Mouse (Mus musculus) liver, embryonic 15.5 days (tissue): ENCODE measurements around the gene Sod2. TPM values are rescaled to one million over a fixed set of nuclear protein-coding genes. Genes with fewer than 3 reads are reported as not detected.
"Not testable (repeated sequence)": the region's sequence is repeated elsewhere in the genome, so short reads cannot be mapped to it uniquely, and the experiment has no call there.

Experiments used
- ATAC-seq: fragments of 200-750 bp; cut with Nextera tagmentation; 2 replicates; pipeline ENCODE4 v1.8.0; 2017; ENCODE audit warnings: moderate number of reproducible peaks, mild to moderate bottlenecking, moderate library complexity; ENCODE audit not compliant: insufficient read depth
- H3K27ac ChIP-seq: fragments of 300-500 bp; sonication (generic); replicated peaks from 2 replicates; pipeline ENCODE4 v1.5.1; 2015; ENCODE audit warnings: mild to moderate bottlenecking, inconsistent platforms
- H3K27me3 ChIP-seq: fragments of 300-500 bp; sonication (generic); 2 replicates; pipeline ENCODE4 v1.6.1; 2015; ENCODE audit warnings: mild to moderate bottlenecking, inconsistent platforms
- H3K36me3 ChIP-seq: fragments of 300-500 bp; sonication (generic); replicated peaks from 2 replicates; pipeline ENCODE4 v1.6.1; 2015; ENCODE audit warnings: moderate library complexity, mild to moderate bottlenecking, inconsistent platforms
- H3K4me1 ChIP-seq: fragments of 300-500 bp; sonication (generic); replicated peaks from 2 replicates; pipeline ENCODE4 v1.6.1; 2015; ENCODE audit warnings: inconsistent platforms
- H3K4me2 ChIP-seq: fragments of 300-500 bp; sonication (generic); 2 replicates; pipeline ENCODE4 v1.6.1; 2015; ENCODE audit warnings: moderate library complexity, mild to moderate bottlenecking, inconsistent platforms
- H3K4me3 ChIP-seq: fragments of 300-500 bp; sonication (generic); replicated peaks from 2 replicates; pipeline ENCODE4 v1.5.1; 2015; ENCODE audit warnings: mild to moderate bottlenecking, inconsistent platforms
- H3K9ac ChIP-seq: fragments of 300-500 bp; sonication (generic); 2 replicates; pipeline ENCODE4 v1.6.1; 2015; ENCODE audit warnings: moderate library complexity, mild to moderate bottlenecking, inconsistent platforms
- H3K9me3 ChIP-seq: fragments of 300-500 bp; sonication (generic); replicated peaks from 2 replicates; pipeline ENCODE4 v1.6.1; 2016; ENCODE audit warnings: inconsistent platforms
- WGBS: fragments of 180-500 bp; shearing (Covaris S2); methylation state at CpG from one replicate; pipeline ENCODE4 v1.1.7; 2015; ENCODE audit warnings: mixed read lengths; ENCODE audit not compliant: insufficient replicate concordance; 5-methylcytosine and 5-hydroxymethylcytosine counted together
- polyA plus RNA-seq: library from polyadenylated mRNA; unstranded; fragments of >200 nt; fragmentation: Nextera tagmentation; extraction: Ambion mirVana; gene quantifications from 2 replicates; pipeline ENCODE4 v1.2.1, GENCODE M21; 2015

Sod2 gene
- polyA plus RNA-seq, 1 experiment from 2014 or later = 113 TPM

DNA sequence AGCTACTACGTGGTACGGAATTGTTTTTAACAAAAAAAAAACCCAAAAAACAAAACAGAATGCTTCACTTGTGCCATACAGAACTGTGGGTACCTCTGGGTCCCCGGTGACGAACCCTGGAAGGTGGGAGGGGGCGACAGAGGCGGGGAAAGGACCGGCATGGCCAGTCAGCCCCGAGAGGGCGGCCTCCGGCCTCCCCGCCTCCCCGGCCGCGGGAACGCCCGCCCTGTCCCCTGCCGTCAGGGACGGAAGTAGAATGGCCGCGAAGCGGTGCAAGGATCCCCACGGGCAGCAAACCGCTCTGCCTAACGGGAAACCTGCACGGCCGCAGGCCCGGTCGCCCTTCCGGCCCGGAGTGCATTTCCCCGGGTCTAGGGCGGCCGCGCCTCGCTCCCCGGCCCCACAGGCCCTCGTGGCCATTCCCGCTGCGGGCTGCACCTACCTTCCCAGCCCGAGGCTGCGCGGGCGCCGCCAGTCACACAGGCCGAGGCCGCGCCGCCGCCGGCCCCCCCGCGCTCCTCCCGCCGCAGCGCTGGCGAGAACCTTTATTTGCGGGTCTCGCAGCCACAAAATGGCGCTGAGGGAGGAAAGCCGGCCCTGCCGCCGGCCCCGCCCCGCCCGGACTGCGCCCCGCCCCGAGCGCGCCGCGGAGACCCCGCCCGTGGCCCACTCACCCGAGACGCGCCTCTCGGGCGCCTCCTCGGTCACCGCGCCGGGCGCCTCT lies 14.8 kb upstream of the Sod2 start:
- peaks cover 37% of the 10 kb centered on the region for H3K4me1 ChIP-seq
- no peaks in the 10 kb centered on the region for H3K27me3 ChIP-seq
- H3K4me2 ChIP-seq = peak overlapping the region; percentile 90
- peak overlapping the region; percentile 100 for H3K4me3 ChIP-seq
- under 1% methylated on average over 84 of the region's 84 CpGs for WGBS
- peak overlapping the region; percentile 100 for H3K27ac ChIP-seq
- peak; percentile 94 for ATAC-seq
- H3K36me3 ChIP-seq = peaks cover 12% of the 10 kb centered on the region
- peak overlapping the region; percentile 100 for H3K9ac ChIP-seq
- no peaks in the 10 kb centered on the region for H3K9me3 ChIP-seq

DNA sequence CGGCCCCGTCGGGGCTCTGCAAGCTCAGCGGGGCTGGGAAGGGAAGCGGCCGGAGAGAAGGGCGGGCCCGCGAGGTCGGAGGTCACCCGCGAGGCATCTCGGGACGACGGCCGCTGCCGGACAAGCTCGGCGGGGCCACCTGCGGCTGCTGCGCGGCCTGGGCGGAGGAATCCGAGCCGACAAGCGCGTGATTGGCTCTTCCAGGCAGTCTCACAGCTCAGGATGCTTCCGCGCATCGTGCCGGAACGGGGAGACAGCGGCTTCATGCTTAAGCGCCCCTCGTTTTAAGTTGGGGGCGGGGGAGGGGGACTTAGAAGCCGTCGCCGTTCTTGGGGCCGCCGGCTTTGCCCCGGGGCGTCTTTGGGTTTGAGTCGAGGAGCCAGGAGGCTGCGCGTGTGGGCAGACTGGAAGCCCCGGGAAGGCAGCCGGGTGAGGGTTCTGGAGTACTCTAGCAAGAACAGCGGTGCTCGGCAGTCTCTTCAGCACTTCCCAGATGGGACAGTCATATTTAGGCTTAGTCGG lies 14.1 kb upstream of the Sod2 start:
- H3K36me3 ChIP-seq = peaks cover 12% of the 10 kb centered on the region
- H3K27me3 ChIP-seq = no peaks in the 10 kb centered on the region
- ATAC-seq = peak; percentile 84
- no peaks in the 10 kb centered on the region for H3K9me3 ChIP-seq
- peak overlapping the region; percentile 100 for H3K9ac ChIP-seq
- under 1% methylated on average over 51 of the region's 51 CpGs for WGBS
- H3K4me1 ChIP-seq = peaks cover 35% of the 10 kb centered on the region
- peak overlapping the region; percentile 90 for H3K4me2 ChIP-seq
- peak overlapping the region; percentile 100 for H3K4me3 ChIP-seq
- peak overlapping the region; percentile 100 for H3K27ac ChIP-seq

GRCm38 (mm10) chr17:12994069-12994468 lies 12.6 kb upstream of the Sod2 start, which contains the start of gene Wtap:
TSS of gene Wtap (minus strand) at chr17:12994169.
- Histone ChIP-seq H3K36me3 (no peaks in the 10 kb centered on the region), H3K4me1 (peaks cover 23% of the 10 kb centered on the region), H3K4me3 (peak within 1 kb of the TSS; percentile 100), H3K9me3 (no peaks in the 10 kb centered on the region), H3K4me2 (peak within 1 kb of the TSS; percentile 90), H3K27me3 (no peaks in the 10 kb centered on the region), H3K27ac (peak within 1 kb of the TSS; percentile 100), H3K9ac (peak within 1 kb of the TSS; percentile 100)
- 59% methylated on average over 1 of the region's 1 CpGs for WGBS
- no peak for ATAC-seq

- Histone ChIP-seq H3K27ac (no peak overlapping the region), H3K36me3 (no peaks in the 10 kb centered on the region), H3K4me2 (no peak overlapping the region), H3K9me3 (no peaks in the 10 kb centered on the region), H3K27me3 (no peaks in the 10 kb centered on the region), H3K4me1 (peaks cover 7% of the 10 kb centered on the region; the same call in 1 of the 2 replicates), H3K4me3 (no peak overlapping the region), H3K9ac (no peak overlapping the region)
- ATAC-seq = no peak
- 32% methylated on average over 3 of the region's 3 CpGs for WGBS
These were observed 10.3 kb upstream of the Sod2 start for GRCm38 (mm10) chr17:12996345-12996744.

DNA sequence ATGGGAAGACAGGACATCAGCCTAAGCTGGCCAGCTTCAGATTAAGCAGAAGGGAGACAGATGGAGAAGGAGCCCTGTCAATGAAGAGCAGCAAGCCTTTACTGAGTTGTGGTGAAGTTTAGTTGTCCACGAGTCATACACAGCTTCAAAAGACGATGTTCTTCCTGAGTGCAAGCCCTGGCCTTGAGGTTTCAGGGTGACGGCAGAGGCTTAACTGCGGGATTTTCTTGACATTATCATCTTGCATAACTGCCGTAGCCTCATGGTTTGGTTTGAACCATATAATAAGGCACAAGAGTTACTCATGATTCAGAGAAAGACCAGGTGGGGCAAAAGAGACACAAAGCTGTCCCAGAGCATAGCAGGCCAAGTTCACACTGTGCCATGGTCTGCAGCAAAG lies 8.8 kb upstream of the Sod2 start:
- ATAC-seq = no peak
- WGBS = 56% methylated on average over 5 of the region's 5 CpGs
- Histone ChIP-seq H3K4me3 (no peak overlapping the region), H3K9ac (no peak overlapping the region), H3K27me3 (no peaks in the 10 kb centered on the region), H3K27ac (no peak overlapping the region), H3K4me2 (no peak overlapping the region), H3K36me3 (no peaks in the 10 kb centered on the region), H3K4me1 (peaks cover 5% of the 10 kb centered on the region; the same call in 1 of the 2 replicates), H3K9me3 (no peaks in the 10 kb centered on the region)

GRCm38 (mm10) chr17:12999069-12999468 lies 7.6 kb upstream of the Sod2 start:
- Histone ChIP-seq H3K36me3 (no peaks in the 10 kb centered on the region), H3K4me2 (no peak overlapping the region), H3K4me1 (no peaks in the 10 kb centered on the region), H3K4me3 (no peak overlapping the region), H3K27me3 (no peaks in the 10 kb centered on the region), H3K9me3 (no peaks in the 10 kb centered on the region), H3K27ac (no peak overlapping the region), H3K9ac (no peak overlapping the region)
- 55% methylated on average over 6 of the region's 6 CpGs for WGBS
- no peak for ATAC-seq

DNA sequence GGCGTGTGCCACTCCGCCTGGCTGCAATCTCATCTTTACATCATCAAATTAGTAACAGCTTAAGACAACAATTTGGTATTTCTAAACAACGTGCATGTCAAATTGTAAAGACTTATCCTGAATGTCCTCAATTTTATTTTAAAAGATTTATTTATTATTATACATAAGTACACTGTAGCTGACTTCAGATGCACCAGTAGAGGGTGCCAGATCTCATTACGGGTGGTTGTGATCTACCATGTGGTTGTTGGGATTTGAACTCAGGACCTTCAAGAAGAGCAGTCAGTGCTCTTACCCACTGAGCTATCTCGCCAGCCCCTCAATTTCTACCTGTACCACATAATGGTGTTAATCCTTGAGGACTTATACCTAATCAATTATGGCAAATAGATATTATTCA lies 4.4 kb upstream of the Sod2 start:
- not testable (repeated sequence) for H3K4me1 ChIP-seq, H3K9me3 ChIP-seq, H3K9ac ChIP-seq, H3K4me2 ChIP-seq, H3K27me3 ChIP-seq, H3K4me3 ChIP-seq, H3K36me3 ChIP-seq, H3K27ac ChIP-seq, ATAC-seq
- WGBS = 76% methylated on average over 5 of the region's 5 CpGs

DNA sequence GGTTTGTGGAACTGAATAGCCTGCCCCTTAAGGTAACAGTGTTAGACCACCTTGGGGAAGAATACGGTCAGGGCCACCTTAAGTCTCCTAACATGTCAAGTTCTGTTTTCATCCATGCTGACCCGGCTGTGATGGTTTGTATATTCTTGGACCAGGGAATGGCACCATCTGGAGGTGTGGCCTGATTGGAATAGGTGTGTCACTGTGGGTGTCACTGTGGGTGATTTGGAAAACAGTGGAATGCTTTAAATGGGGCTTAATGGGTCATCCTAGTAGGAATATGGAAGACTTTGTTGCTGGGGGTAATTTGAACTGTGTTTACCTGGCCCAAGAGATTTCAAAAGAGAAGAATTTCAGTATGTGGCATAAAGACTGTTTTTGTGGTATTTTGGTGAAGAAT lies 2.2 kb upstream of the Sod2 start:
- H3K4me2 ChIP-seq, H3K9ac ChIP-seq, H3K36me3 ChIP-seq, H3K4me3 ChIP-seq, H3K9me3 ChIP-seq, ATAC-seq, H3K27me3 ChIP-seq, H3K27ac ChIP-seq: not testable (repeated sequence)
- peaks cover 24% of the 10 kb centered on the region for H3K4me1 ChIP-seq
- WGBS = 58% methylated on average over 2 of the region's 2 CpGs

GRCm38 (mm10) chr17:13006984-13007383 lies 338 bp downstream of the Sod2 start:
- Histone ChIP-seq H3K9me3 (no peaks in the 10 kb centered on the region), H3K27me3 (no peaks in the 10 kb centered on the region), H3K4me2 (peak overlapping the region; percentile 93), H3K9ac (0 out of 2 replicates have a peak overlapping the region, but pooled peaks have one; percentile 6), H3K4me3 (peak overlapping the region; percentile 88), H3K27ac (no peak overlapping the region), H3K36me3 (peaks cover 15% of the 10 kb centered on the region), H3K4me1 (peaks cover 30% of the 10 kb centered on the region)
- no peak for ATAC-seq
- 55% methylated on average over 5 of the region's 5 CpGs for WGBS

GRCm38 (mm10) chr17:13007730-13008425 lies 1.2 kb downstream of the Sod2 start:
- H3K4me3 ChIP-seq = peak overlapping the region; percentile 88
- peak overlapping the region; percentile 88 for H3K9ac ChIP-seq
- peaks cover 30% of the 10 kb centered on the region for H3K4me1 ChIP-seq
- no peaks in the 10 kb centered on the region for H3K27me3 ChIP-seq
- peaks cover 22% of the 10 kb centered on the region for H3K36me3 ChIP-seq
- peak overlapping the region; percentile 94 for H3K27ac ChIP-seq
- H3K4me2 ChIP-seq = peak overlapping the region; percentile 93
- ATAC-seq = peak; percentile 99
- no peaks in the 10 kb centered on the region for H3K9me3 ChIP-seq
- under 1% methylated on average over 76 of the region's 76 CpGs for WGBS

DNA sequence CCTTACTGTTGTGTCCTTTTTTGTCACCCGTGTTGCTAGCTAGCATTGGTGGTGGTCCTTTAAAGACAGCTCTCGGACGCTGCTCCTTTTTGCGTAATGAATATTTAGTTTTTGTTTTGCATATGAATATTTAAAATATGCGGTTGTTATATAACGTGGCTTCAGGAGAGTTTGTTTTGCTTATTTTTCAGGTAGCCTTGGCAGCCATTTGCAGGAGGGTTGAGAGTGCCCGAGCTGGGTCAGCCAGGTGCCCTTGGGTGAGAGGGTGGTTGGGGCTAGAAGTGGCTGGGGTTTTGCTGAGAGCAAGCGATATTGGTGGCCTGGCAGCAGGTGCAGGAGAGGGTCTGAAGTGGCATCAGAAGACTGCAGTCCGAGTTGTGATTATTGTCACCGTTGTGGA lies 1.9 kb downstream of the Sod2 start:
- WGBS = 2% methylated on average over 10 of the region's 10 CpGs

More for the DNA sequence above, 1.9 kb downstream of the Sod2 start:
- peak overlapping the region; percentile 88 for H3K4me3 ChIP-seq
- peaks cover 29% of the 10 kb centered on the region for H3K36me3 ChIP-seq
- no peaks in the 10 kb centered on the region for H3K9me3 ChIP-seq
- peaks cover 30% of the 10 kb centered on the region for H3K4me1 ChIP-seq
- peak overlapping the region; percentile 94 for H3K27ac ChIP-seq
- H3K9ac ChIP-seq = peak overlapping the region; percentile 88
- no peaks in the 10 kb centered on the region for H3K27me3 ChIP-seq
- H3K4me2 ChIP-seq = peak overlapping the region; percentile 93
- ATAC-seq = no peak
